Mouse (Mus musculus) monocyte, adult 2 months (primary cell): ENCODE data around the gene Rbp7.
A peak's percentile ranks its signal among the peaks of the same experiment; 100 is the strongest.
"Not testable (repeated sequence)": the region's sequence is repeated elsewhere in the genome, so short reads cannot be mapped to it uniquely, and the experiment has no call there.

Experiments
- DNase-seq, 2 experiments: peaks; one replicate each; pipeline ENCODE4 v3.0.0; 2022; ENCODE audit warnings: low spot score in 2 of 2, low read depth in 1 of 2

Rbp7 gene

DNA sequence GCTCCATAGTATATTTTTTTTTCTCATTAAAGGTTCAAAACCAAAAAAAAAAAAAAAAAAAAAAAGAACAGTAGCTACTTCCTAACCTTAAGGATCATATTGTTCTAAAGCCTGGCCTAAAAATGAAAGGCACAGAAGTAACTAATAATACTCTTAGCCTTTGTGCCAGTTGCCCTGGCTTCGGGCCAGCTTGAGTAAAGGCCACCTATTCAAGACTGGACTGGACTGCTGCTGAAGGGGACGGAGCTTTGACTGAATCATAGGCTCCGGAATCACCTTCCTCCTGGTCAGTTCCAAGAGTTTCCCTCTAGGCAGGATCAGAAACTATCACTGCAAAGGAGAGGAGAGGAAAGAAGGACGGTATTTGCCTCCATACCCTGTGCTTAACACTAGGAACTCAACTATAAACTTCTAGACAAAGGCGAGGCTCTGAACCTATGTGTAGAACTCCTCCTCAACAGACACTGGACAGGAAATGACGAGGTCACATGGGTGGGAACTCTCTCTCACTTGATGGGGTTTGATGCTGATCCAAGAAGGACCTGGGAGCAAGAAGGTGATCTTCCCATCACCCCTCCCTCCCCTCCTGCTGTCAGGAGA, 3.2 kb upstream of the Rbp7 start:
- no peak for DNase-seq

DNA sequence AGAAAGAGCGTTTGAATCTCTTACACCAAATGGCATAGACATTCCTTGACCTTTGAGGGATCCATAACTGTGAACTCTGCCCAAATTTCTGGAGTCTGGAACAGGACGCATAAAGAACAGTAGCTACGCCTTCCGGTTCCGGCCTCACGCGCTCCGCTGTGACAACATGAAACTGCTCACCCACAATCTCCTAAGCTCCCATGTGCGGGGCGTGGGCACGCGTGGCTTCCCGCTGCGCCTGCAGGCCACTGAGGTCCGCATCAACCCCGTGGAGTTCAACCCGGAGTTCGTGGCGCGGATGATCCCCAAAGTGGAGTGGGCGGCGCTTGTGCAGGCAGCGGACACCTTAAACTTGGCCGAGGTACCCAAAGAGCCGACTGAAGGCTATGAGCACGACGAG, 2.4 kb upstream of the Rbp7 start:
- DNase-seq: not testable (repeated sequence)

DNA sequence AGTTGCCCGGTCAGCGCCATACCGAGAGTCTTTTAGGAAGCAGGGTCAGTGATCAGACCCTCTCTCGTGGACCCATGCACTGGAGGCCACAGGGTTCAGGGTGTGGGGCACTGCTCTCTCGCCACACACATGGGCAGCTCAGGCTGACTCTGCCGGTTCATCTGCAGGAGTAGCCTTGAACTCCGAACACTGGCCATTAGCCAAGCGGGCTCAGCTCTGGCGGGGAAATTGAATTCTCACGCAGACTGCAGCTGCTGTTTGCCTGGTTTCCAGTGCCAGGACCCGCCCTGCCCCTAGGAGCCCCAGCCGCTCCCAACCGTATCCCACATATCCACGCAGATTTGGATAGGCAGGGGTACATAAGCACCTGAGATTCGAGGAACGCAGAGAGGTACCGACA, 515 bp downstream of the Rbp7 start:
- no peak for DNase-seq

DNA sequence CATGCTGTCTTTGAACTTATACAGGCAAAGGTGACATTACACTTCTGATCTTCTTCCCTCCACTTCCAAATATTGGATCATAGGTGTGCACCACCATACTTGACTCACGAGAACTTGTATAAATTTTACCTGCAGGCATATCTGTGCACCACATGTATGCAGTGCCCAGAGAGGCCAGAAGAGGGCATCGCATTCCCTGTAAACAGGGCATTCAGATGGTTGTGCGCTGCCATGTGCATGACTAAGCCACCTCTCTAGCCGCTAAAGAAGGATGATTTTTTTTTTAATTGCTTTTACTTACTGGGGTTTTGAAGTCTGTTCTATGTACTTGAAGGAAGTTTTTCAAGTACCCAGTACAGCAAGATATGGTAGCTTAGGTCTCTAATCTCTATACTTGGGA, 1.1 kb downstream of the Rbp7 start:
- DNase-seq: no peak

DNA sequence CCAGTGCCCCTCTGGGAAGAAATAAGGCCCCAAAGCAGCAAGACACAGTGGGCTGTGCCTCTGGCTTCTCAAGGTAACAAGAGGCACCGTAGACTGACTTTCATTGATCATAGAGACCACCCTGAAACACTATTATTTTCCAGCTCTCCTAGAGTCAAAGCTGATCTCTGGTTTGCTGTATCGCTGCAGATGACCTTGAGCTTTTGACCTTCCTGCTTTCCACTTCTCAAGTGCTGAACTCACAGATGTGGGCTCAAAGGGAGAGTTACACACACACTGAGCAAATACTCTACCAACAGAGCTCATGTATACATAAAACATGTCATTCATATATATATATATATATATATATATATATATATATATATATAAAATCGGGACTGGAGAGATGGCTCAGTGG, 4.1 kb downstream of the Rbp7 start:
- no peak for DNase-seq

DNA sequence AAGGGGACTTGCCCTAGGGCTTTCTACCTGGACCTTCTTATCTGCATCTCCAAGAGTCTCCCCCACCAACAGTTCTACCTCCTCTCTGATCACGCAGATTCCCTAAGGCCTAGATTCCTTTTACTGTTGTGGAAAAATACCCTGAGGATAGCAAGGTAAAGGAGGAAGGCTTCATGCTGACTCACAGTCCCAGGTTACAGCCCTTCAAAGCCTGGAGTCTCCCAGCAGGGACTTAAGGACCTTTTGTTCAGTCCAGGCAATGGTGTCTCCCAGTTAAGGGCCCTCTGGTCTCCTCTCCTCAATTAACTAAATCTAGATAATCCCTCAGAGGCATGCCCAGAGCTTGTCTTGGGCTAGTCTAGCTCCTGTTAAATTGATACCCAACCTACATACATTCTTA, 8.5 kb downstream of the Rbp7 start:
- no peak for DNase-seq

DNA sequence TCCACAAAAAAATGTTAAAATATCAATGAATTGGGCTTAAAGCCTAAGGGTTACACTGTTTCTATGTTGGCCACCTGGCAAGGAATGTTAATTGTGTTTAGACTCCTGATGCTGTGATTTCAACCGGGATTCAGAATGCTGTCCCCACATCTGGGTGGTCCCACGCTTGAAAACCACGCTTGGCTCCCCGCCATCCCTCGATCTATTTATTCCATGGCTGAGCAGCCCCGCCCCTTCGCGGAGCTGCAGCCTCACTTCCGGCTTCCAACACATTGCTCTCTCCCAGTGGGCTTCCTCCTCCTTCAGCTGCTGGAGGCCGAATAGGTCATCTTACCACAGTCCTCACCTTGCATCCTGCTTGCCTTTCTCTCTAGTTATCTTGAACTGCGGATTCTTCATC, 8.9 kb downstream of the Rbp7 start:
- no peak for DNase-seq

DNA sequence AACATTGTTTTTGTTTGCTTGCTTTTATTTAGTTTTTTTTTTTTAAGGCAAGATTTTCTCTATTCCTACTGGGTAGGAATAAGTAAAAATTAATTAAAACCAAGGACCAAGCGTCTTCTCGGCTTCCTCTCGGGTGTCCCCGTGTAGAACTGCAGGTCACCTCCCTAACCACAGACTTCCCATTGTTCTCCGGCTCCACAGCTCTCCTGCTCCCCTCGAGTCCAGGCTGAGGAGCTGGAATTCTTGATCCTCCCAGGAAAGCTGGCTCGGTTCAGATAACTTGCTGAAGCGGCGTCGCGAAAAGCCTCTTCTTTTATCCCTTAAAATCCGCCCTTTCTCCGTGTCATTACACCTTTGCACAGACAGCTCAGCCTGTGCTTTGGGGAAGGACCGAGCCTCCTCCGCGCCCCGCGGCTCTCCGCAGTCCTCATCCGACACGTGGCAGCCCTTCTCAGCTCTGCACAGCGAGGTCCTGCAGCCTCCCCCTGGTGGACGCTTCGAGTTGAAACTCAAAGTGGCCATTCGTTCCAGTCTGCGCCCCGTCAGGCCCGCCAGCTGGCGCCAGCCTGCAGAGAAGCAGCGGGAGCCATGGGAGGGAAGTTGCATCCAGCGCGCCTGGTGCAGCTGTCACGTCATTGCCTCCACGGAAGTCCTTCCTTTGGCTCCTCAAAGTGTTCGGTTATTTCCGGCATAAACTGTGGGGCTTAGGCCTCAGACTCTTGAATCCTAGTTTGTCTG, 9.6 kb downstream of the Rbp7 start:
- peak; percentile 73 to 75 for DNase-seq

DNA sequence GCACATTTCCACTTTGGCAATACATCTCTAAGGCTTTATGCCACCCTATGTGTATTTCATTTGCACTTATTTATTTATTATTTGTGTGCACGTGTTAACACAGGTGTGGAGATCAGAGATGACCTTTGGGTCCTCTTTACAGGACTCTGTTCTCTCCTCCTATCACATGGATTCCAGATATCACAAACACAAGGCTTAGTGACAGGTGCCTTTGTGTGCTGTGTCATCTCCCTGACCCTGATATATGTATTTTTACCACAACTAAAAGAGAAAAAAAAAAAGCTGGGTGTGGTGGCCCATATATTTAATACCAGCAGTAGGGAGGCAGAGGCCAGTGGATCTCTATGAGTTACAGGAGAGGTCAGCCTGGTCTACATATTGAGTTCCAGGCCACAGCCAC, 10.3 kb downstream of the Rbp7 start:
- no peak for DNase-seq

DNA sequence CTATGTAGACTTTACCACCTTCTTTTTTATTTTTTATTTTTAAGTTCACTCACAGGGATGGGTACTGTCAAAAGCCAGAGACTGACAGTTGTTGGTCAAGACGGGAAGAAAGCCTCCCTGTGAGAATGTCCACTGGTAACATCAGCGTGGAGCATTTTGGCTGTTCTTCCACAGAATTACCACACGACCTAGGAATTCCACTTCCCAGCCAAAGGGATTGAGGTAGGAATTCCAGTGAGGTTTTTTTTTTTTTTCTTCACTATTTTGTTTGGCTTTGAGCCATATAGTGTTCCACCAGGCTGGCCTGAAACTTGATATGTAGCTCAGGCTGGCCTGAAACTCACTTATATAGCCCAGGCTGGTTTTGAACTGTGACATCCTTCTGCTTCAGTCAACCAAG, 12.3 kb downstream of the Rbp7 start:
- no peak for DNase-seq

DNA sequence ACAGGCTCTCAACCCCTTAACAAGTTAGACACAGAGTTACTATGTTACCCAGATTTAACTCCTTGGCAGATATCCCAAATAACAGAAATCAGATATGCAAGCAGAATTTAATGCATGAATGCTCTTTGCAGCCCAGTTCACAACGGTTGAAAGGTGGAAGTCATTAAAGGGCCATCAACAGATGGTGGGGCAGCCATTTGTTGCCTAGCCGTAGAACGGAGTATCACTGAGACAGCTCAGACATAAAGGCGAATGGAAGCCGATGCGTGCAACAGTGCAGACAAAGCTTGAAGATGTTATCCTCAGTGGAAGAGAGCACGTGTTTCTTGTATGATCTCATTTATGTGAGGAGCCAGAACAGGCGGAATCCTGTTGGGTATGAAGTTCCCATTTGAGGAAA, 14.2 kb downstream of the Rbp7 start:
- no peak for DNase-seq

DNA sequence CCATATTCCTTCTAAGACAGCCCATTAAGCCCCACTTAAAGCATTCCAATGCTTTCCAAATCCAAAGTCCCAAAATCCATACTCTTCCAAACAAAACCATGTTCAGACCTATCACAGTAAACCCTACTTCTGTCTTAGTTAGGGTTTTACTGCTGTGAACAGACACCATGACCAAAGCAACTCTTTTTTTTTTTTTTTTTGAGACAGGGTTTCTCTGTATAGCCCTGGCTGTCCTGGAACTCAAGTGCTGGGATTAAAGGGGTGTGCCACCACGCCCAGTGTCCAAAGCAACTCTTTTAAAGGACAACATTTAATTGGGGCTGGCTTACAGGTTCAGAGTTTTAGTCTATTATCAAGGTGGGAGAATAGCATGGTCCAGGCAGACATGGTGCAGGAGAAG, 22.9 kb downstream of the Rbp7 start:
- not testable (repeated sequence) for DNase-seq

DNA sequence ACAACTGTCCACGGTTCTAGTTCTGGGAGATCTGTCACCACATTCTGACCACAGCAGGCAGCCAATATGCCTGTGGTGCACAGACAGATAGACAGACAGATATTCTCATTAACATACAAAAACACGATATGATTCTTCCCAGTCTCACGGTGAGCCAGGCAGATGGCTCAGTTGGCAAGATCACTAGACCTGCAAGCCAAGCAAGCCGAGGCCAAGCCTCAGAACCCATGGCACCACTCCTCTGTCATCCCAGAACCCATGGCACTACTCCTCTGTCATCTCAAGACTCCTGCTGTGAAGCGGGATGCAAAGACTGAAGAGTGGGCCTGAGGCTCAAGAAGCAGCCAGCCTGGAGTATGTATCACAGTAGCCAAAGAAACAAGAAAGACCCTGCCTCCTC, 25.2 kb downstream of the Rbp7 start:
- no peak for DNase-seq

DNA sequence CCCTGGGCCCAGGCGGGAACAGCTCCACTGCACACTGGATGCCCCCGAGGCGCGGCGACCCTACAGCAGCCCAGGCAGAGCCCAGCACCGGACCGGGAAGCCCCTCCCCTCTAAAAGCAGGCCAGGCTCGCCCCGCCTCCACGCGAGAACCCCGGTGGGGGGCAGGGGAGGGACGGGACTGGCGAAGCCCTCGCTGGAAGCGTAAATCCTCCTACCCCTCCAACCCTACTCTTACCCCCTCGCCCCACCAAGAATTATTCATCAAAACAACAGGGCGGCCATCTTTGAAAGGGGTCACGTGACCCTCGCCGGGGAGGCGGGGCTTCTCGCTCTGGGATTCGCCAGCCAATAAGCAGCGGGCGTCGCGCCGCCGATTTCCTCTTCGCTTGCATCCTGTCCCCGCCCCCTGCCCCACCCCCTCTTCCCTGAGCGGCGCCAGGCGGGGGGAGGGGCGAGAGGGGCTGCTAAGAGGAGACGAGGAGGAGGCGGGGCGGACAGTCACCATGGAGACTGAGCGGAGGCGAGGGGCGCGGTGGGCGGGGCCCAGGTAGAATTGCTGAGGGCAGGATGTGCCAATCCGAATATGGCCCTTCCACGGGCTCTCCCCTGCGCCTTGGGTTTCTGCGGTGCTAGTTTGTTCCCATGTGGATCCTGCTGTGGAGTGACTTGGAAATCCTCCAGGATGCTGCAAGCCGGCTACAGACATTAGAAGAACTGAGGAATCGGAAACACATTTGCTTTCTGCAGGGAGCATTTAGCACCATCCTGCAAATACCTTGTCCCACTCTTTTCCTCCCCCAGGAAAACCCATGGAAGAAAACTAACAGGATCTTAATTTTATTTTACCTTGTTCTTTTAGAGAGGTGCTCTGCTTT, 28.2 kb downstream of the Rbp7 start, which contains the start of gene Ube4b:
Gene Ube4b (minus strand): TSS at position 425 of the 875 bp plus-strand sequence.
- DNase-seq: peak; percentile 66 to 77

DNA sequence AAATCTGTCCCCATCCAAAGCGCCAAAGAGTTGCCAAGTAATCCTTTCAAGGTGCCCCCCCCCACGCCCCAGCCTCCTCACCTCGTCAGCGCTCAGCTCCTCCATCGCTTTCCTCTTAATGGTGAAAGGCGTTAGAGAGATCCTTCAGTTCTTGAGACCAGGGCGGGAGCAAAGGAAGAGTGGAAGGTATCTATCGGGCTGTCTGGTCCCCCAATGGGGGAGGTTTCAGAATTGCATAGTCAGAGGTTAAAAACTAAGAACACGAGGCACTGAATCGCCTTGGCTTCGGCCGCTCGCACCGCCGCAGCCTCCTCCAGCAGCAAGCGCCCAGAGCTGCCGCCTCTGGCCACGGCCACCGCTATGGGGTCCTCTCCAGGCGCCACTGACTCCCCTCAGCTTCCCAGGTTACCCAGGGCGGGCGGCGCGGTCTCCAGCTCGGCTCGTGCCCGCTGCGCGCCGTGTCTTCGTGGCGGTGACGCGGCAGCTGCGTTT, 28.9 kb downstream of the Rbp7 start:
- DNase-seq: peak in 1 of 2 experiments; percentile 3

DNA sequence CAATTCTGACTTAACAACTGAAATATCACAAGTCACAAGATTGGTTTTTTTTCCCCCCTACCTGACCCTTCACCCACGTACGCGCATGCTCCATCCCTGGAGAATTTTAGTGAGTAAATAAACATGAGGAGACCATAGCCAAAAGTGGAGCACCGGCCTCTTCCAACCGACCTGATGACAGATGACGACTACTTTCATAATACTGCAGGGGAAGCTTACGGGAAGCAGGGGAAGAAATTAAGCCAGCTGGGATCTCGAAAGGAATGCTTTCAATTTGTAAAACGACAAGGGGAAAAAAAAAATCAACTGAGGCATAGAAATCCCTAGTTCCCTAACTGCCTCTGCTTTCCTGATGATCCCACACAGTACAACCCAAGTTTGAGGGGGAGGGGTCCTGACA, 30.0 kb downstream of the Rbp7 start:
- DNase-seq: no peak

DNA sequence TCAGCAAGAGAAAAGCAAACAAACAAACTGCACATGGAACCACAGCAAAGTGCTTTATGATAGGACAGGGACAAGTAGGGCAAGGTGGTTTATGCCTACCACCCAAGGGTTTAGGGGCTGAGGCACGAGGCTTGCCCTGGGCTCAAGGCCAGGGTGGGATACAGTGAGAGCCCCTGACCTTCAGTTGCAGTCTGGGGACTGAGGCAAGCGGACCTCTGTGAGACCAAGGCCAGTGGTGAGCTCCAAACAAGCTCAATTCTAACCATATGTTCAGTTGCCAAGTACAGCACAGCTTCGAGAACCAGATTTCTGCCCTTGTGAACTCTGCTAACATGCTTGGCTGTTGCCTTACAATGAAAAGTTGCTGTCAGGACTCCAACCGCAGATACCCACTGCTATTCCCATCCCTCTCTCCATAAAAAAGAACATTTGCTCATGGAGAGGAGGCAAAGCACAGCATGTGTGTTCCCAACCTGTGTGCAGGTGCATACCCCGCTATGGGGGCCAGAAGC, 36.9 kb downstream of the Rbp7 start:
- no peak for DNase-seq

DNA sequence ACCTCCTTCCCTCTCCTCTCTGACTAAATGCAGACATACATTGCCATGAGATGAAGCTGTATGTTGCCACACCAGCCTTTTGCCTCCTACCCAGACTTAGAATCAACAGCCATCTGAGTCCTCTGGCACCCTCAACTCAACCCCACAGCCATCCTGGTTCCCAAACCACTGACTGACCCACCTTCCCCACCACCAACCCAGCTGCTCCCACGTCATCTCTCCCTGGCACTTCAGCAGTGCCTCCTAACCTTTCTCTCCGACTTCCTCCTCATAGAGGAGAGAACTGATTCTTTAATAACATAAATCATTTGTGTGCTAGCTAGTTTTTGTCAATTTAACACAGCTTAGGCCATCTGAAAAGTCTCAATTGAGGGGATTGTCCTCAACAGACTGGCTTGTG, 37.8 kb downstream of the Rbp7 start:
- DNase-seq: no peak

DNA sequence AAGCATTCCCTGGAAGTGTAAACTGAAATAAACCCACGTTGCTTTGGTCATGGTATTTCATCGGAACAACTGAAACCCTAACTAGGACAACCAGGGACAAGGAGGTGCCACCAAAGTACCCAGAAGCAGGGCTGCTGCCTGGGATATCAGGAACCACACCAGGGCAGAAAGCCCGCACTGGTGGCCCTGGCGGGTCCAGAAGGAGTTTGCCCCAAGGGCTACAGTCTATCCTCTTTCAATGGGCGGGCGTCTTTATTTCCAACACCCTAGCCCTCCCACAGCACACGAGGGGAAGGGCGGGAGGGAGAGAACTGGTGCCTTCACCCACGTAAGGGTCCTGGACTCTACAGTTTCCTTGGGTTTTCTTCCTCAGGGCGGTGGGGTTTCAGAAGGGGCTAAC, 38.4 kb downstream of the Rbp7 start:
- no peak for DNase-seq

DNA sequence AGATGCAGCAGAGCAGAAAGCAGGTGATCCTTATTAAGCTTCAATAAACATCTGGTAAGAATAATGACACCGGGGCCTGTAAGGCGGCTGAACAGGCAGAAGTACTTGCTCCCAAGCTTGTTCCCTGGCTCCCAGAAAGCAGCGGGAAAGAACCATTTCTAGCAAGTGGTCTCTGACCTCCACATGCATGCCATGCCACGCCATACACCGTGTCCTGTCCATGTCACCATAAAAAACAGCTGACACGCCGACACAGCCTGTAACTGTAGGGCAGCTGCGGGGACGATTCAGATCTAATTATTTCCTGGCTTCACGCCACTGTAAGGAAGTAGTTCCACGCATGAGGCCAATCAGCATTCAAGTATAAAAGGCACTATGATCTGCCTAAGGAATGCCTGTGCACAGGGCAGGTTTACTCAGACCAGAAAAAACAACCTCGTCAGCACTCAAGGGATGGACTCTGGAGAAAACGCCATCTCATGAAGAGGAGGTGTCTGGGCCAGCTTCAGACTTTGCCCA, 39.1 kb downstream of the Rbp7 start:
- DNase-seq: no peak

DNA sequence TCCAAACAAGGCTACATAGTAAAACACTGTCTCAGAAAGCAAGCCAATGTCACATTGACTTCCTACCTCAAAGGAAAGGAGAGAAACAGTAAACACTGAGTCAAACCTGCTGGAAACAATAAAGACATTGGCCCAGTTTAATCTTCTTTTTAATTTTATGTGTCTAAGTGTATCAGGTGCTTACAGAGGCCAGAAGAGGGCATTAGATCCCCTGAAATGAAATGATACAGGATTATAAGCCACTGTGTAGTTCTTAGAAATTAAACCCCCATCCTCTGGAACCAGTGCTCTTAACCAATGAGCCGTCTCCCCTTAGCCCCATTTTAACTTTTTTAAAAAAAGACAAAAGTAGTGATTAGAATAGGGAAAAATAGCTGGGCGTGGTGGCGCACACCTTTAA, 40.5 kb downstream of the Rbp7 start:
- DNase-seq: no peak
